ENCODE assay signal across 8 mouse cellular contexts in the genomic region with DNA sequence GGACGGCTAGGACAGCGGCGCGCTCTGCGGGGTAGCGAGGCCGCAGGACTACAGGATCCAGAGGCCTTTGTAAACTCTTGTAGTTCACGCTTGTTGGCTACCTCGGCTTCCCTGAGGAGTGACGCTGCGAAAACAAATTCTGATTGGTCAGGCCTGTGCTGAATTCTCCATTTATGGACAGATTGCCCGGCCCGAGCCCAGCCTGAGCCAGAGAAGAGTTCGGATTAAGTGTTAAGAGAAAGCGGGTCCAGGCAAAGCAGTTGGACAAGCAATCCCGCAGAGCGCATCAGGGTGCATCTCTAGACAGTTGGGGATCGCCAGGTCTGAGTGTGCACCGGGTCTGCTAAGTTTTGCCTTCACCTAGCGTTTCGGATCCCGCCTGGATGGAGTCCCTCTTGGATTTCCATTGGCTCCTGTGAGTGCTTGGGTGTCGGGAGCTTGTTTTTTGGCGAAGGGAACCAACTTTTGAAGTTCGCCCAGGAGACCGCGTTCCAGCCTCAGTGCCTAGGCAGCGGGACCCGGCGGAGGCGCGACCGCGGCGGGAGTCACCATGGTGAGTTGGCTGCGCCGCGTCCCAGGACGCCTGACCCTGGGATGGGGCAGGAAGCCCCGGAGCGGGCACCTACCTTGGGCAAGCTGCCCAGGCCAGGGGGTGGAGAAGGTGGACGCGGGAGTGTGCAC. TPM values are rescaled to one million over a fixed set of nuclear protein-coding genes. Genes with fewer than 3 reads are reported as not detected.
DNase-seq lines count a peak whose midpoint lies in the region; ATAC-seq and TF ChIP-seq lines count a peak whose summit lies in the region.

A gene (plus strand): TSS at position 200 of the 681 bp plus-strand sequence.

- ATAC-seq in activated CD4-positive, CD25-positive, alpha-beta regulatory T cell, adult 4 months: peak; percentile 87
- ATAC-seq in common myeloid progenitor, adult 5-6 weeks (replicated peaks; ENCODE audit: low read depth, poor library complexity, severe bottlenecking): peak; percentile 92

- intact Hi-C loops in left cerebral cortex, adult 2 months (cut with DNase I): loop anchor here (2.0 to 10.0 kb wide), 3 partner anchors 66 to 185 kb away; no protein-coding TSS in a partner anchor

- peaks cover 48% of the 10 kb centered on the region for H3K79me2 ChIP-seq in macrophage (ENCODE audit: inconsistent target)

- peak within 1 kb of the TSS; percentile 76 for H3K4me3 ChIP-seq in left cerebral cortex, adult 2 months
- H3K4me3 ChIP-seq in macrophage (ENCODE audit: inconsistent target): peak within 1 kb of the TSS; percentile 74

- under 1% methylated on average over 43 of the region's 43 CpGs for WGBS in macrophage (ENCODE audit: missing documents)

- TF ChIP-seq CTCF in left cerebral cortex, adult 2 months (IDR thresholded peaks at IDR 0.05): no peak

- peak within 1 kb of the TSS; percentile 81 for H3K27ac ChIP-seq in left cerebral cortex, adult 2 months
- peak within 1 kb of the TSS; percentile 25; the same call in 1 of the 2 replicates for H3K27ac ChIP-seq in macrophage

- DNase-seq in gastrocnemius, postnatal 10 days: peak; percentile 77
- peak; percentile 79 for DNase-seq in hindlimb bud, embryonic 11.5 days (ENCODE audit: extremely low spot score, low read depth, low spot score)
- DNase-seq in left cerebral cortex, adult 2 months (ENCODE audit: extremely low spot score in 1 of 2, low spot score in 2 of 2): peak; percentile 80 to 86
- DNase-seq in retina, postnatal 7 days (ENCODE audit: low read depth, low spot score): peak; percentile 73
- peak; percentile 77 to 91 for DNase-seq in urinary bladder, adult 18-20 months (ENCODE audit: low spot score in 2 of 2)

- no peaks in the 10 kb centered on the region for H3K36me3 ChIP-seq in macrophage (ENCODE audit: inconsistent target)

RNA-seq across cellular contexts. Expression of the gene that starts here (rescaled TPM):
- polyA plus RNA-seq in activated CD4-positive, CD25-positive, alpha-beta regulatory T cell, adult 4 months (2017; shearing (Covaris generic)): 10 to 100 TPM; 25.8 to 27.8 TPM
- total RNA-seq in common myeloid progenitor, adult 5-6 weeks (2017): 0.53 and 1.1 TPM in 2 replicates
- 10 to 100 TPM; 19.5 to 26.4 TPM for total RNA-seq in gastrocnemius, postnatal 10 days (2021)
- total RNA-seq in left cerebral cortex, adult 2 months (2021): 10 to 100 TPM; 14.1 to 14.7 TPM
- total RNA-seq in macrophage (2018; cell fraction: chromatin; rRNA removed): 100 to 1,000 TPM in 10 of 26 experiments, 10 to 100 TPM in 16; 32.6 to 236 (median 75.7) TPM
- total RNA-seq in macrophage (2018; cell fraction: cytosol; rRNA removed): 10 to 100 TPM; 30.5 to 74.8 (median 46.7) TPM
- total RNA-seq in macrophage (2018; cell fraction: nucleus; rRNA removed): 10 to 100 TPM; 32.5 to 96.3 (median 55.0) TPM
- polyA plus RNA-seq in macrophage (2018): 32.9 to 98.2 TPM (median 52.7 TPM) in 3 replicates

Comparison
In these comparisons a context has a peak if more than half of its experiments do, and no peak if none do; other contexts are left out.
1. Peak in every context shown above with its lines: DNase-seq, ATAC-seq, H3K4me3 ChIP-seq and H3K27ac ChIP-seq.